Mouse (Mus musculus) megakaryocyte, embryonic 14.5 days (primary cell): ENCODE results near the gene Rnf169.

Source experiments
- FLI1 ChIP-seq: IDR thresholded peaks from 2 replicates; pipeline ENCODE4 v1.6.1; 2012; ENCODE audit warnings: low read length, inconsistent platforms, mixed read lengths
- GATA1 ChIP-seq: IDR thresholded peaks from 3 replicates; pipeline ENCODE4 v1.6.1; 2012; ENCODE audit warnings: mixed read lengths, low read length, inconsistent platforms, borderline replicate concordance

GRCm38 (mm10) chr7:99893967-99894366, 86.3 kb downstream of the Rnf169 start:
- TF ChIP-seq GATA1 (no peak), FLI1 (no peak)
